Mouse (Mus musculus) CH12.LX (cell line): ENCODE data around the gene Arhgef17. TPM values are rescaled to one million over a fixed set of nuclear protein-coding genes. Genes with fewer than 3 reads are reported as not detected.

ENCODE experiments used
- DNase-seq: peaks from one replicate; pipeline ENCODE4 v3.0.0-alpha.2; 2013; ENCODE audit errors: extremely low read depth
- H3K27ac ChIP-seq: 2 replicates; pipeline ENCODE4 v1.5.1; 2012; ENCODE audit warnings: low read depth, mild to moderate bottlenecking, control low read depth, moderate library complexity; ENCODE audit not compliant: insufficient read depth
- H3K27me3 ChIP-seq: replicated peaks from 2 replicates; pipeline ENCODE3; 2012; ENCODE audit warnings: inconsistent platforms
- H3K36me3 ChIP-seq, 2 experiments: replicated peaks in 1 of 2; 2 replicates each; pipeline versions ENCODE3 to v1.6.1; 2012; ENCODE audit warnings: inconsistent platforms in 1 of 2, low read length in 1 of 2, mild to moderate bottlenecking in 1 of 2, mixed read lengths in 1 of 2, moderate library complexity in 1 of 2; ENCODE audit not compliant: control insufficient read depth in 1 of 2, insufficient read depth in 1 of 2
- H3K4me1 ChIP-seq, 2 experiments: 2 replicates each; pipeline ENCODE4 v1.6.1; 2012; ENCODE audit warnings: inconsistent platforms in 1 of 2, moderate library complexity in 1 of 2; ENCODE audit not compliant: insufficient read depth in 2 of 2, control insufficient read depth in 1 of 2
- H3K4me2 ChIP-seq: 2 replicates; pipeline ENCODE4 v1.6.1; 2012; ENCODE audit warnings: low read depth, mild to moderate bottlenecking, control low read depth; ENCODE audit not compliant: poor library complexity, insufficient read depth, severe bottlenecking
- H3K4me3 ChIP-seq, 3 experiments: fragments of 150-350 bp in 1 of 3; sonication (generic) in 1 of 3; replicated peaks in 1 of 3; 2 replicates each; pipeline versions ENCODE3 to v1.5.1; 2011 to 2012; ENCODE audit warnings: low read depth in 2 of 3, low read length in 2 of 3, mild to moderate bottlenecking in 2 of 3, moderate library complexity in 2 of 3, control low read depth in 1 of 3, improper control_type of control experiment in 1 of 3, inconsistent platforms in 1 of 3, mixed read lengths in 1 of 3; ENCODE audit not compliant: poor library complexity in 1 of 3
- H3K79me2 ChIP-seq: replicated peaks from 2 replicates; pipeline ENCODE4 v1.6.1; 2012; ENCODE audit warnings: mild to moderate bottlenecking, moderate library complexity; ENCODE audit not compliant: control insufficient read depth, poor library complexity, insufficient read depth, severe bottlenecking; ENCODE audit errors: extremely low read depth
- H3K9ac ChIP-seq: 2 replicates; pipeline ENCODE4 v1.6.1; 2012; ENCODE audit warnings: low read depth, mild to moderate bottlenecking, control low read depth, moderate library complexity; ENCODE audit not compliant: insufficient read depth
- H3K9me3 ChIP-seq: replicated peaks from 2 replicates; pipeline ENCODE3; 2012; ENCODE audit warnings: low read length, inconsistent platforms, mixed read lengths
- CHD1 ChIP-seq: IDR thresholded peaks from 2 replicates; pipeline ENCODE4 v1.6.1; 2012; ENCODE audit warnings: low read depth, low read length, improper control_type of control experiment, inconsistent platforms
- CTCF ChIP-seq, 2 experiments: IDR thresholded peaks in 1 of 2; conservative IDR thresholded peaks in 1 of 2; 2 replicates each; pipeline ENCODE4 v1.5.1; 2011 to 2012; ENCODE audit warnings: low read depth in 2 of 2, low read length in 2 of 2, improper control_type of control experiment in 1 of 2, inconsistent platforms in 1 of 2, mild to moderate bottlenecking in 1 of 2, moderate library complexity in 1 of 2
- E2F4 ChIP-seq: IDR thresholded peaks from 2 replicates; pipeline ENCODE4 v1.6.1; 2011; ENCODE audit warnings: low read depth, low read length, improper control_type of control experiment; ENCODE audit not compliant: insufficient replicate concordance
- ELF1 ChIP-seq: IDR thresholded peaks from 2 replicates; pipeline ENCODE4 v1.6.1; 2014; ENCODE audit warnings: low read depth, mild to moderate bottlenecking, inconsistent platforms, low read length, improper control_type of control experiment
- EP300 ChIP-seq: IDR thresholded peaks from 2 replicates; pipeline ENCODE4 v1.6.1; 2011; ENCODE audit warnings: low read length, improper control_type of control experiment
- ETS1 ChIP-seq: conservative IDR thresholded peaks from 2 replicates; pipeline ENCODE4 v1.6.1; 2012; ENCODE audit warnings: low read depth, mild to moderate bottlenecking, inconsistent platforms, low read length, improper control_type of control experiment, moderate library complexity
- HCFC1 ChIP-seq: IDR thresholded peaks from 2 replicates; pipeline ENCODE4 v1.6.1; 2012; ENCODE audit warnings: low read depth, mild to moderate bottlenecking, inconsistent platforms, low read length, improper control_type of control experiment
- JUN ChIP-seq: IDR thresholded peaks from 2 replicates; pipeline ENCODE4 v1.6.1; 2011; ENCODE audit warnings: low read depth, mild to moderate bottlenecking, low read length, improper control_type of control experiment, moderate library complexity; ENCODE audit not compliant: insufficient read depth
- KAT2A ChIP-seq: IDR thresholded peaks from 2 replicates; pipeline ENCODE4 v1.6.1; 2012; ENCODE audit warnings: low read length, improper control_type of control experiment, inconsistent platforms; ENCODE audit not compliant: insufficient replicate concordance
- MAFK ChIP-seq: IDR thresholded peaks from 2 replicates; pipeline ENCODE4 v1.6.1; 2011; ENCODE audit warnings: low read length, improper control_type of control experiment; ENCODE audit not compliant: insufficient replicate concordance
- MEF2A ChIP-seq: IDR thresholded peaks from 2 replicates; pipeline ENCODE4 v1.6.1; 2014; ENCODE audit warnings: low read depth, mild to moderate bottlenecking, inconsistent platforms, low read length, improper control_type of control experiment, borderline replicate concordance
- NELFE ChIP-seq: IDR thresholded peaks from 2 replicates; pipeline ENCODE4 v1.6.1; 2011; ENCODE audit warnings: low read depth, low read length, improper control_type of control experiment
- NRF1 ChIP-seq: IDR thresholded peaks from 2 replicates; pipeline ENCODE4 v1.6.1; 2014; ENCODE audit warnings: low read depth, mild to moderate bottlenecking, inconsistent platforms, low read length, improper control_type of control experiment, moderate library complexity
- PAX5 ChIP-seq: IDR thresholded peaks from 2 replicates; pipeline ENCODE4 v1.6.1; 2012; ENCODE audit warnings: low read length, inconsistent platforms, mixed read lengths
- RCOR1 ChIP-seq: conservative IDR thresholded peaks from 2 replicates; pipeline ENCODE4 v1.6.1; 2012; ENCODE audit warnings: low read depth, mild to moderate bottlenecking, inconsistent platforms, low read length, improper control_type of control experiment
- SMC3 ChIP-seq: IDR thresholded peaks from 2 replicates; pipeline ENCODE4 v1.6.1; 2011; ENCODE audit warnings: low read depth, low read length, improper control_type of control experiment
- TCF12 ChIP-seq: IDR thresholded peaks from 2 replicates; pipeline ENCODE4 v1.6.1; 2014; ENCODE audit warnings: low read depth, mild to moderate bottlenecking, inconsistent platforms, low read length, improper control_type of control experiment
- USF1 ChIP-seq: IDR thresholded peaks from 2 replicates; pipeline ENCODE4 v1.6.1; 2014; ENCODE audit warnings: low read depth, mild to moderate bottlenecking, inconsistent platforms, low read length, improper control_type of control experiment
- USF2 ChIP-seq: conservative IDR thresholded peaks from 2 replicates; pipeline ENCODE4 v1.6.1; 2011; ENCODE audit warnings: low read depth, low read length, improper control_type of control experiment
- ZNF384 ChIP-seq: IDR thresholded peaks from 2 replicates; pipeline ENCODE4 v1.6.1; 2012; ENCODE audit warnings: low read depth, low read length, improper control_type of control experiment, inconsistent platforms
- dilution Hi-C: fragments of 300-500 bp; cut with MboI; formaldehyde crosslinking; loops from 2 replicates; pipeline ENCODE4 v1.14.3; 2020; ENCODE audit warnings: low sequenced_read_pairs; ENCODE audit not compliant: extremely low pct_unique_long_range_greater_than_20kb, extremely low pct_ligation_motif_present
- in situ Hi-C: fragments of 300-500 bp; cut with MboI; formaldehyde crosslinking; loops from 3 replicates; pipeline ENCODE4 v1.14.3; 2019; ENCODE audit warnings: low sequenced_read_pairs, low pct_ligation_motif_present, low pct_unique_long_range_greater_than_20kb, mixed read lengths
- polyA plus RNA-seq: library from polyadenylated mRNA; unstranded; fragments of >175 nt; gene quantifications from 2 replicates; pipeline ENCODE4 v1.2.1, GENCODE M21; 2012; ENCODE audit warnings: low read depth; ENCODE audit not compliant: insufficient read length
- total RNA-seq, 2 experiments: library from RNA; depleted of rRNA; stranded (reverse); fragments of 300-350 nt in 1 of 2; fragments of >200 nt in 1 of 2; gene quantifications; 2 replicates each; pipeline ENCODE4 v1.2.3; 2012 to 2014

Gene Arhgef17
- total and polyA plus RNA-seq, 3 experiments, result 2.3 to 6.7 (median 5.6) TPM

DNA sequence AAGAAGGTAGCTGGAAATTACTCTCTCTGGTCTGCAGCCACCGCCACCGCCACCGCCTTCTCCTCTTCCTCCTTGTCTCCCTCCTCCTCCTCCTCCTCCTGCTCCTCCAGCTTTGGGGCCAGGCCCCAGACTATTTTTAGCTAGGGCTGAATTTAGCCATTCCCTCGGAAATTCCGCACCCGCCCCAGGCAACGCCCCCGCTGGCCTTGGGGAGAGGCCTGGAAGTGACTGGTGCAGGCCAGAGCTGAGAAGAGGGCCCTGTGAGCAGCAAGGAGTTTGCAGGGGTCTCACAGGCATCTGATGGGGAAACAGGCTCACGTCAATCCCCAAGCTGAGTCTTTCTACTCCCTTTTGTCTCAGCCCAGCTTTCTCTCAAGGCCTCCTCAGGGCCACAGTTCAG, 13.7 kb downstream of the Arhgef17 start:
- H3K27me3 ChIP-seq, result no peaks in the 10 kb centered on the region
- no peak overlapping the region for H3K4me3 ChIP-seq
- no peak overlapping the region for H3K4me2 ChIP-seq
- no peak overlapping the region for H3K27ac ChIP-seq
- in situ Hi-C loops, result loop anchor here (10.0 kb wide), 1 partner anchor 587 kb away; no protein-coding TSS in a partner anchor
- H3K4me1 ChIP-seq, result peaks cover 14 to 34% of the 10 kb centered on the region in 2 experiments
- DNase-seq, result no peak
- no peaks in the 10 kb centered on the region for H3K36me3 ChIP-seq
- no peaks in the 10 kb centered on the region for H3K9me3 ChIP-seq
- dilution Hi-C loops, result no loop called here
- TF ChIP-seq MEF2A (no peak), RCOR1 (no peak), ELF1 (no peak), E2F4 (no peak), HCFC1 (no peak), CTCF (conservative IDR thresholded peaks at IDR 0.05 in 1 of 2, IDR thresholded peaks at IDR 0.05 in 1 of 2; ENCODE audit: low read depth in 2 of 2, low read length in 2 of 2) (no peak), MAFK (no peak), ZNF384 (no peak), KAT2A (no peak), EP300 (no peak), SMC3 (no peak), PAX5 (no peak), USF2 (no peak), JUN (no peak)
- H3K79me2 ChIP-seq, result no peaks in the 10 kb centered on the region
- no peak overlapping the region for H3K9ac ChIP-seq

DNA sequence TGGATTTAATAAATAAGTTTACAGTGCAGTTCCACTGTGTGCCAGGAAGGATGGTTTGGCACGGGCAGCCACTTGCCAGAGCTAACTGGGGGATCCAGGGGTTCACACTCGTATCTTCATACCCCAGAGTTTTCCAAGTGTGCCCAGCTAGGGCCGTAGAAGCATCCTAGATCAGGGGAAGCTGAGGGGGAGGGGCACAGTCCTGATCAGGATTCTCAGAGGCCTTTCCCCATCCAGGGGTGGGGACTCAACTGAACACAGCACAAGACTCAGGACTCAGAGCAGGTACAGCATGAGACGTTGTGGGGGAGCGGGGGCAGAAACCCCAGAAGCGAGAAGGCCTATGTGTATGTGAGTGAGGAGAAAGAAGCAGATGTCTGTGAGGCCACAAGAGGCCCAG, 14.2 kb downstream of the Arhgef17 start:
- no peak overlapping the region for H3K27ac ChIP-seq
- dilution Hi-C loops, result no loop called here
- peaks cover 14 to 34% of the 10 kb centered on the region in 2 experiments for H3K4me1 ChIP-seq
- H3K9me3 ChIP-seq, result no peaks in the 10 kb centered on the region
- no peaks in the 10 kb centered on the region for H3K79me2 ChIP-seq
- H3K4me3 ChIP-seq, result no peak overlapping the region
- no peak overlapping the region for H3K9ac ChIP-seq
- H3K36me3 ChIP-seq, result no peaks in the 10 kb centered on the region
- no peaks in the 10 kb centered on the region for H3K27me3 ChIP-seq
- TF ChIP-seq KAT2A (no peak), TCF12 (no peak), NELFE (no peak), NRF1 (no peak), CHD1 (no peak), USF2 (no peak), MAFK (no peak), USF1 (no peak), ETS1 (no peak), RCOR1 (no peak)
- in situ Hi-C loops, result loop anchor here (10.0 kb wide), 1 partner anchor 587 kb away; no protein-coding TSS in a partner anchor
- no peak for DNase-seq
- H3K4me2 ChIP-seq, result no peak overlapping the region
